Mouse (Mus musculus) bone marrow, adult 2 months (tissue): ENCODE measurements around the gene Coro6. TPM values are rescaled to one million over a fixed set of nuclear protein-coding genes. Genes with fewer than 3 reads are reported as not detected.

Experiments used
- H3K27ac ChIP-seq: fragments of 200-500 bp; 2 replicates; pipeline ENCODE4 v1.5.1; 2012; ENCODE audit warnings: low read depth, mild to moderate bottlenecking, control low read depth, inconsistent platforms, low read length; ENCODE audit not compliant: control insufficient read depth, poor library complexity, insufficient read depth
- H3K4me1 ChIP-seq: fragments of 200-500 bp; 2 replicates; pipeline ENCODE4 v1.6.1; 2011; ENCODE audit warnings: low read length; ENCODE audit not compliant: control insufficient read depth, insufficient read depth
- H3K4me3 ChIP-seq: fragments of 200-500 bp; replicated peaks from 2 replicates; pipeline ENCODE3; 2011; ENCODE audit warnings: mild to moderate bottlenecking, low read depth, low read length, control low read depth; ENCODE audit not compliant: control insufficient read depth
- CTCF ChIP-seq: fragments of 200-500 bp; IDR thresholded peaks from 2 replicates; pipeline ENCODE4 v1.5.1; 2011; ENCODE audit warnings: low read length, control low read depth; ENCODE audit not compliant: control insufficient read depth, insufficient read depth
- POLR2A ChIP-seq: fragments of 200-500 bp; IDR thresholded peaks from 2 replicates; pipeline ENCODE4 v1.6.1; 2011; ENCODE audit warnings: low read depth, mild to moderate bottlenecking, control low read depth, low read length, borderline replicate concordance; ENCODE audit not compliant: control insufficient read depth
- WGBS: fragments of 180-500 bp; shearing (Covaris S2); methylation state at CpG from one replicate; pipeline ENCODE4 v1.1.7; 2018; 5-methylcytosine and 5-hydroxymethylcytosine counted together
- polyA plus RNA-seq: library from polyadenylated mRNA; stranded (reverse); fragments of >200 nt; gene quantifications from 2 replicates; pipeline ENCODE4 v1.2.4, GENCODE M21; 2011; ENCODE audit warnings: low replicate concordance; ENCODE audit not compliant: missing spikeins, insufficient read depth, insufficient read length

Gene Coro6
- polyA plus RNA-seq, 1 experiment: 1.00 TPM

GRCm38 (mm10) chr11:77504377-77504776 is 42.2 kb downstream of the Coro6 start:
- TF ChIP-seq POLR2A (no peak), CTCF (no peak)
- Histone ChIP-seq H3K4me3 (no peak overlapping the region), H3K27ac (no peak overlapping the region), H3K4me1 (no peaks in the 10 kb centered on the region)
- 89% methylated on average over 19 of the region's 19 CpGs for WGBS

- no peak overlapping the region for H3K4me3 ChIP-seq
- no peak for TF ChIP-seq POLR2A
- TF ChIP-seq CTCF: no peak
- WGBS: 88% methylated on average over 22 of the region's 22 CpGs
- H3K4me1 ChIP-seq: no peaks in the 10 kb centered on the region
- H3K27ac ChIP-seq: no peak overlapping the region
Measured at GRCm38 (mm10) chr11:77505291-77505980, 43.2 kb downstream of the Coro6 start.

GRCm38 (mm10) chr11:77506273-77506672 is 44.1 kb downstream of the Coro6 start:
- TF ChIP-seq CTCF (no peak), POLR2A (no peak)
- 93% methylated on average over 14 of the region's 14 CpGs for WGBS
- H3K4me3 ChIP-seq: no peak overlapping the region
- no peak overlapping the region for H3K27ac ChIP-seq
- no peaks in the 10 kb centered on the region for H3K4me1 ChIP-seq

GRCm38 (mm10) chr11:77506941-77507340 is 44.7 kb downstream of the Coro6 start:
- H3K4me3 ChIP-seq: no peak overlapping the region
- no peak for TF ChIP-seq CTCF
- TF ChIP-seq POLR2A: no peak
- no peaks in the 10 kb centered on the region for H3K4me1 ChIP-seq
- 81% methylated on average over 6 of the region's 6 CpGs for WGBS
- H3K27ac ChIP-seq: no peak overlapping the region

- no peak for TF ChIP-seq POLR2A
- no peak for TF ChIP-seq CTCF
- no peak overlapping the region for H3K4me3 ChIP-seq
- H3K27ac ChIP-seq: no peak overlapping the region
- WGBS: 64% methylated on average over 4 of the region's 4 CpGs
- peaks cover 1% of the 10 kb centered on the region; the same call in 1 of the 2 replicates for H3K4me1 ChIP-seq
Measured at GRCm38 (mm10) chr11:77507426-77507825, 45.2 kb downstream of the Coro6 start.

- H3K27ac ChIP-seq: no peak overlapping the region; the same call in 1 of the 2 replicates
- peak overlapping the region; percentile 24 for H3K4me3 ChIP-seq
- H3K4me1 ChIP-seq: peaks cover 1% of the 10 kb centered on the region; the same call in 1 of the 2 replicates
- no peak for TF ChIP-seq POLR2A
- TF ChIP-seq CTCF: peak; percentile 74
- 27% methylated on average over 49 of the region's 49 CpGs for WGBS
Measured at GRCm38 (mm10) chr11:77508068-77509021, 46.1 kb downstream of the Coro6 start.

- H3K4me3 ChIP-seq: no peak overlapping the region
- WGBS: 71% methylated on average over 5 of the region's 5 CpGs
- H3K27ac ChIP-seq: no peak overlapping the region
- TF ChIP-seq CTCF: no peak
- no peak for TF ChIP-seq POLR2A
- H3K4me1 ChIP-seq: peaks cover 4% of the 10 kb centered on the region; the same call in 1 of the 2 replicates
Measured at GRCm38 (mm10) chr11:77511336-77511735, 49.1 kb downstream of the Coro6 start.

- under 1% methylated on average over 75 of the region's 84 CpGs for WGBS
Measured at GRCm38 (mm10) chr11:77512891-77513810, 50.9 kb downstream of the Coro6 start.

More at GRCm38 (mm10) chr11:77512891-77513810, 50.9 kb downstream of the Coro6 start:
- peak overlapping the region; percentile 83 for H3K4me3 ChIP-seq
- TF ChIP-seq POLR2A (peak; percentile 58; the same call in 1 of the 2 replicates), CTCF (no peak)
- peak overlapping the region; percentile 73 for H3K27ac ChIP-seq
- H3K4me1 ChIP-seq: peaks cover 6% of the 10 kb centered on the region
